Mouse (Mus musculus) embryonic facial prominence, embryonic 15.5 days (tissue): Measurements from ENCODE around the gene Wdr95. TPM values are rescaled to one million over a fixed set of nuclear protein-coding genes. Genes with fewer than 3 reads are reported as not detected.

Experiments used
- ATAC-seq: fragments of 200-750 bp; cut with Nextera tagmentation; 2 replicates; pipeline ENCODE4 v1.8.0; 2017; ENCODE audit warnings: low read depth, moderate TSS enrichment; ENCODE audit not compliant: insufficient number of reproducible peaks, low FRiP score, low TSS enrichment
- H3K27ac ChIP-seq: fragments of 300-500 bp; sonication (generic); replicated peaks from 2 replicates; pipeline ENCODE4 v1.5.1; 2015; ENCODE audit warnings: mild to moderate bottlenecking, inconsistent platforms
- H3K27me3 ChIP-seq: fragments of 300-500 bp; sonication (generic); 2 replicates; pipeline ENCODE4 v1.6.1; 2015; ENCODE audit warnings: inconsistent platforms
- H3K36me3 ChIP-seq: fragments of 300-500 bp; sonication (generic); 2 replicates; pipeline ENCODE4 v1.6.1; 2015; ENCODE audit warnings: mild to moderate bottlenecking, inconsistent platforms
- H3K4me1 ChIP-seq: fragments of 300-500 bp; sonication (generic); 2 replicates; pipeline ENCODE4 v1.6.1; 2015; ENCODE audit warnings: inconsistent platforms
- H3K4me2 ChIP-seq: fragments of 300-500 bp; sonication (generic); replicated peaks from 2 replicates; pipeline ENCODE4 v1.6.1; 2015; ENCODE audit warnings: mild to moderate bottlenecking, inconsistent platforms
- H3K4me3 ChIP-seq: fragments of 300-500 bp; sonication (generic); replicated peaks from 2 replicates; pipeline ENCODE4 v1.5.1; 2015; ENCODE audit warnings: mild to moderate bottlenecking, inconsistent platforms
- H3K9ac ChIP-seq: fragments of 300-500 bp; sonication (generic); 2 replicates; pipeline ENCODE4 v1.6.1; 2015; ENCODE audit warnings: inconsistent platforms
- H3K9me3 ChIP-seq: fragments of 300-500 bp; sonication (generic); replicated peaks from 2 replicates; pipeline ENCODE4 v1.6.1; 2016; ENCODE audit warnings: inconsistent platforms
- WGBS: fragments of 180-500 bp; shearing (Covaris S2); methylation state at CpG from one replicate; pipeline ENCODE4 v1.1.7; 2015; 5-methylcytosine and 5-hydroxymethylcytosine counted together
- polyA plus RNA-seq: library from polyadenylated mRNA; unstranded; fragments of >200 nt; fragmentation: Nextera tagmentation; extraction: Ambion mirVana; gene quantifications from 2 replicates; pipeline ENCODE4 v1.2.1, GENCODE M21; 2015

Wdr95 gene
- polyA plus RNA-seq, 1 experiment from 2014 or later: 1.5 TPM

GRCm38 (mm10) chr5:149552742-149553141 lies 24.3 kb downstream of the Wdr95 start:
- WGBS: 48% methylated on average over 9 of the region's 9 CpGs
- Histone ChIP-seq H3K36me3 (no peaks in the 10 kb centered on the region), H3K27me3 (no peaks in the 10 kb centered on the region), H3K9me3 (no peaks in the 10 kb centered on the region), H3K4me3 (no peak overlapping the region), H3K27ac (no peak overlapping the region), H3K4me1 (no peaks in the 10 kb centered on the region), H3K9ac (no peak overlapping the region), H3K4me2 (no peak overlapping the region)
- no peak for ATAC-seq

DNA sequence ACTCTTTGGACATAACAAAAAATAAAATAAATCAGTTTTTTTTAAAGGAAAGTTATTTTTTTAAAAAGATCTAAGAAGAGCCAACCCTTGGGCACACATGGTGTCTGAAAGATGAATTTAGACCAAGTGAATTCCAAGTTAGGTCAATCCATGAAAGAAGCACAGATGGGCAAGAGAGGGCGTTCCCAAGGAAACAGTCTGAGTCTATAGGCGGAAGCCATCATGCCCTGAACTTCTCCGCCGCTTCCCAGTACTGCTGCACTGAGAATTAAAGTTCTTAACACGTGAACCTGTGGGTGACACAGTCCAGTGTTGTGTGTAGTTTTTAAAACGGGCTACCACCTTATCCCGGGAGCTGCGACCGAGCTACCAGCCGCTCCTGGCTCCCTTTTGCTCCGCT lies 24.9 kb downstream of the Wdr95 start:
- no peaks in the 10 kb centered on the region for H3K4me1 ChIP-seq
- H3K36me3 ChIP-seq: no peaks in the 10 kb centered on the region
- no peak overlapping the region for H3K27ac ChIP-seq
- H3K9ac ChIP-seq: no peak overlapping the region
- H3K4me2 ChIP-seq: no peak overlapping the region
- H3K27me3 ChIP-seq: no peaks in the 10 kb centered on the region
- ATAC-seq: no peak
- no peaks in the 10 kb centered on the region for H3K9me3 ChIP-seq
- H3K4me3 ChIP-seq: no peak overlapping the region
- 92% methylated on average over 11 of the region's 11 CpGs for WGBS

DNA sequence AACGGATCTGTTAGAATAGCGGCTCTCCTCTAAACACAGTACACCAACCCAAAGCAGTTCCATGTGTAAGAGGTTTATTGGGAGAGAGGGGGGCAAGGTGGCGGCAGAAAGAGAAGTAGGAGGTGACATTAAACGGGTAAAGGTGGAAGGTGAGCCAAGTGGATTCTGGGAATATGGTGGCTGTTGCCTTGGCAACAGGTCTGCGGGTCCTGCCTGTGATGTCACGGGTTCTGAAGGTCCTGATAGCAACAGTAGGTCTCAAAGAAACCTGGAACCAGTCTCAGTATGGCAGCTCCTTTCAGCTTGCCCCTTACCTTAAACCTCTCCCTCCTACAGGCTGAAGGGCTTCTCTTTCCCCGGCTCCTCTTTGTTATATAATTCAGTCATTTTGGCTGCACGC lies 25.9 kb downstream of the Wdr95 start:
- 86% methylated on average over 8 of the region's 8 CpGs for WGBS
- Histone ChIP-seq H3K27ac (no peak overlapping the region), H3K4me2 (no peak overlapping the region), H3K9me3 (no peaks in the 10 kb centered on the region), H3K4me3 (no peak overlapping the region), H3K4me1 (no peaks in the 10 kb centered on the region), H3K27me3 (no peaks in the 10 kb centered on the region), H3K9ac (no peak overlapping the region), H3K36me3 (no peaks in the 10 kb centered on the region)
- no peak for ATAC-seq

- Histone ChIP-seq H3K4me2 (no peak overlapping the region), H3K4me1 (no peaks in the 10 kb centered on the region)
- no peak for ATAC-seq
These were observed 32.6 kb downstream of the Wdr95 start for GRCm38 (mm10) chr5:149560903-149561588.

DNA sequence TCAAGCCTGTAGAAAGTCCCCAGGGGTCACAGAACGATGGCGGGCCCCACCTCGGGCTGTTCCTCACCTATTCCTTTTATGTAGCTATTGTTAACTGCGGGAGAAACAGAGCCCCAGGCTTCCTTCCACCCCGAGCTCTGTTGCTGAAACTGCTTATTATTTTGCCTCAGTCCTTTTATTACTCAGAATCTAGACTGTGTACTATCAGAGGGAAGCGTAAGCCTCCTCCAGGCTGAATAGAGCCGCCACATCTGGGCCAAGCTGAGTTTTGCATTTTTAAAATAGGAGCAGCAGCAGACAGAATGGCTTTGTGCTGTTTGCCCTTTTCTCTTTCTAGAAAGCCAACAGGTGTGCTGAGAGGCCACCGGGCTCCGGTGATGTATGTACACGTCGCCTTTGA lies 37.5 kb downstream of the Wdr95 start:
- no peak overlapping the region for H3K9ac ChIP-seq
- H3K36me3 ChIP-seq: no peaks in the 10 kb centered on the region
- H3K9me3 ChIP-seq: no peaks in the 10 kb centered on the region
- no peak for ATAC-seq
- H3K4me3 ChIP-seq: no peak overlapping the region
- H3K4me2 ChIP-seq: no peak overlapping the region
- no peak overlapping the region for H3K27ac ChIP-seq
- WGBS: 39% methylated on average over 11 of the region's 11 CpGs
- H3K27me3 ChIP-seq: no peaks in the 10 kb centered on the region
- H3K4me1 ChIP-seq: 0 out of 2 replicates have a peak, but pooled peaks cover 17% of the 10 kb centered on the region

More at GRCm38 (mm10) chr5:149560903-149561588, 32.6 kb downstream of the Wdr95 start:
- no peaks in the 10 kb centered on the region for H3K27me3 ChIP-seq
- no peaks in the 10 kb centered on the region for H3K36me3 ChIP-seq
- 50% methylated on average over 11 of the region's 11 CpGs for WGBS
- no peak overlapping the region for H3K9ac ChIP-seq
- H3K4me3 ChIP-seq: no peak overlapping the region
- no peak overlapping the region for H3K27ac ChIP-seq
- no peaks in the 10 kb centered on the region for H3K9me3 ChIP-seq

- H3K9ac ChIP-seq: no peak overlapping the region
- H3K4me3 ChIP-seq: no peak overlapping the region
- WGBS: 55% methylated on average over 5 of the region's 5 CpGs
- H3K4me1 ChIP-seq: 0 out of 2 replicates have a peak, but pooled peaks cover 17% of the 10 kb centered on the region
- H3K36me3 ChIP-seq: no peaks in the 10 kb centered on the region
- H3K27ac ChIP-seq: no peak overlapping the region
- no peaks in the 10 kb centered on the region for H3K27me3 ChIP-seq
- no peaks in the 10 kb centered on the region for H3K9me3 ChIP-seq
- no peak overlapping the region for H3K4me2 ChIP-seq
- no peak for ATAC-seq
These were observed 38.5 kb downstream of the Wdr95 start for GRCm38 (mm10) chr5:149566957-149567356.

DNA sequence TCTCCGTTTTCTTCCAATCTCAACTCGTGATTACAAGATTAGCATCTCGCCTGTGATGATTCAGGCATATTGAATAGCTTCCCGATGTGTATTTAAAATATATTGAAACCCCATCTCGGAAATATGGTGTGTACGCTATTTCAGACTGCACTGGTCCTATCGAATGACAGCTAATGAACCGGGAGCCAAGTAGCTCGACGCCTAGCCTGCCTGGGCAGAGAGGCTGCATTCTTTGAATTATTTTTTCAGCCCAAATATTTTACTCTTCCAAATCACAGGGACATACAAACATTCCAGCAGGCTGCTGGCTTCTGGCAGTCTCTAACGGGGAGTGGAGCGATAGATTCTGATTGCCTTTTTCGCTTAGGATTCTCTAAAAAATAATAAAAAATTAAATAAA lies 40.5 kb downstream of the Wdr95 start:
- H3K36me3 ChIP-seq: no peaks in the 10 kb centered on the region
- no peak overlapping the region for H3K9ac ChIP-seq
- WGBS: 40% methylated on average over 13 of the region's 13 CpGs
- no peak for ATAC-seq
- 0 out of 2 replicates have a peak, but pooled peaks cover 17% of the 10 kb centered on the region for H3K4me1 ChIP-seq
- H3K4me3 ChIP-seq: no peak overlapping the region
- H3K27ac ChIP-seq: no peak overlapping the region
- 0 out of 2 replicates have a peak overlapping the region, but pooled peaks have one; percentile 6 for H3K4me2 ChIP-seq
- no peaks in the 10 kb centered on the region for H3K27me3 ChIP-seq
- no peaks in the 10 kb centered on the region for H3K9me3 ChIP-seq

DNA sequence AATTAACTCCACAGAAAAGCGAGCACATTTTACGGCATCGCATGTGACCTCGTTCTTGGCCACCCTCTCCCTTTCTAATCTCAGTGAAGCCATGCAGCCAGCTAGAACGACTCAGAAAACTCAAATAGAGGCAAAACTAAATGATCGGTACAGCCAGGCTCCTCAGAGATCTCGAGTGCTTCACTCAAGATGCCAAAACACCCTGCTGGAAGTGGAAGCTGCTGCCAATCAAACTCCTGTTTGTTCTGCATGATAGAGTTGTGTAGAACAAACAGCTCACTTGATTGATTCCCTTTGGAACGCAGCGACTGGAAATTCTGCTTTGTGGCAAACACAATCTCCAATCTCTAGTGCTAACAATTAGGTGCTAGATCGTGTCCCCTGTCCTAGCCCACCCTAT lies 48.5 kb downstream of the Wdr95 start:
- 51% methylated on average over 10 of the region's 10 CpGs for WGBS
- no peak overlapping the region for H3K9ac ChIP-seq

GRCm38 (mm10) chr5:149577449-149577848 lies 49.0 kb downstream of the Wdr95 start:
- Histone ChIP-seq H3K27me3 (no peaks in the 10 kb centered on the region), H3K4me2 (no peak overlapping the region), H3K27ac (no peak overlapping the region), H3K36me3 (no peaks in the 10 kb centered on the region), H3K9me3 (no peaks in the 10 kb centered on the region), H3K4me1 (0 out of 2 replicates have a peak, but pooled peaks cover 3% of the 10 kb centered on the region), H3K4me3 (no peak overlapping the region), H3K9ac (no peak overlapping the region)
- 22% methylated on average over 10 of the region's 10 CpGs for WGBS
- ATAC-seq: no peak

More for the DNA sequence above, 48.5 kb downstream of the Wdr95 start:
- no peak overlapping the region for H3K4me3 ChIP-seq
- no peak overlapping the region for H3K27ac ChIP-seq
- no peak for ATAC-seq
- H3K9me3 ChIP-seq: no peaks in the 10 kb centered on the region
- no peaks in the 10 kb centered on the region for H3K36me3 ChIP-seq
- H3K27me3 ChIP-seq: no peaks in the 10 kb centered on the region
- 0 out of 2 replicates have a peak, but pooled peaks cover 3% of the 10 kb centered on the region for H3K4me1 ChIP-seq
- no peak overlapping the region for H3K4me2 ChIP-seq

DNA sequence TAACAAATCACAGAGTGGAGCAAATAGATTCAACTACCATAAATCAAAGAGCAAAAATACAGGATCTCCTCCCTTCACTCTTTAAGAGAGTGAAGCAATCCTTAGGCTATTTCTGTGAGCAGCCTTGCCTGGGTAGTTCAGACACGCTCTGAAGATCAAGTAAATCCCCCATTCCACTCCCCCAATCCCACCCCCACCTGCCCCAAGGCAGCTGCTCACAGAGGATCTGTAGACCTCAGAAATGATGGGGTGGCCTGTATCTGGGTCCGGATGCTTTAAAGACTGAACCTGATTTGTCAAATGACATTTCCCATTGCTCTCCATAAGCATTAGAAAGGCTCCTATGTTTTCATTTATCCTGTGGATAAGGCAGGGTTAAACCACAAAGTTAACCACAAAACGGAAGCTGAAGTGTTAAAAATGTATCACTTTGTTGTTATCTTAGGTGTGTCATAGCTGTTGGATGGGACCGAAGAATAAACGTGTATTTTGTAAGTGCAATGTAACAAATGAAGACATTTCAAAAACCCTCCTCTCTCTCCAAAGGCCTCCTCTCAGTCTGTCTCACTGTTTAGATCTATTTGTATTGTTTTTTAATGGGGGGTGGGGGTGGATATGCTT lies 54.3 kb downstream of the Wdr95 start:
- Histone ChIP-seq H3K4me1 (peaks cover 8% of the 10 kb centered on the region), H3K4me2 (no peak overlapping the region), H3K36me3 (no peaks in the 10 kb centered on the region), H3K9me3 (no peaks in the 10 kb centered on the region), H3K9ac (no peak overlapping the region), H3K27me3 (no peaks in the 10 kb centered on the region), H3K27ac (no peak overlapping the region), H3K4me3 (no peak overlapping the region)
- WGBS: 50% methylated on average over 5 of the region's 5 CpGs
- ATAC-seq: no peak

GRCm38 (mm10) chr5:149583507-149583906 lies 55.0 kb downstream of the Wdr95 start:
- Histone ChIP-seq H3K4me1 (peaks cover 8% of the 10 kb centered on the region), H3K4me3 (no peak overlapping the region), H3K9me3 (no peaks in the 10 kb centered on the region), H3K27ac (no peak overlapping the region), H3K4me2 (no peak overlapping the region), H3K9ac (no peak overlapping the region), H3K27me3 (no peaks in the 10 kb centered on the region), H3K36me3 (no peaks in the 10 kb centered on the region)
- ATAC-seq: no peak
- WGBS: 31% methylated on average over 8 of the region's 8 CpGs
